Mouse (Mus musculus) olfactory bulb, adult 2 months (tissue): ENCODE measurements around the gene Olfr654.

Experiments
- CTCF ChIP-seq: fragments of 200-500 bp; IDR thresholded peaks from 2 replicates; pipeline ENCODE4 v1.5.1; 2012; ENCODE audit warnings: low read depth, mild to moderate bottlenecking, low read length, moderate library complexity; ENCODE audit not compliant: insufficient read depth
- POLR2A ChIP-seq: fragments of 200-500 bp; IDR thresholded peaks from 2 replicates; pipeline ENCODE4 v1.6.1; 2012; ENCODE audit warnings: mild to moderate bottlenecking, low read depth, low read length, moderate library complexity; ENCODE audit not compliant: insufficient read depth

- TF ChIP-seq CTCF (no peak), POLR2A (no peak)
Observed at GRCm38 (mm10) chr7:104588274-104588673, 1.4 kb downstream of the Olfr654 start.
